Mouse (Mus musculus): ENCODE measurements around the gene Scaf4. TPM values are rescaled to one million over a fixed set of nuclear protein-coding genes. Genes with fewer than 3 reads are reported as not detected.
"Not testable (repeated sequence)": the region's sequence is repeated elsewhere in the genome, so short reads cannot be mapped to it uniquely, and the experiment has no call there.

Gene Scaf4
- polyA plus RNA-seq, 1 experiment = 16.2 TPM

GRCm38 (mm10) chr16:90220026-90220891 lies 64.0 kb downstream of the Scaf4 start, which contains the start of gene Sod1:
Gene Sod1 (plus strand): TSS chr16:90220754.
- peaks cover 43% of the 10 kb centered on the region for H3K79me3 ChIP-seq (ENCODE audit: low read depth)

GRCm38 (mm10) chr16:90219445-90219844 lies 64.9 kb downstream of the Scaf4 start:
- Histone ChIP-seq H3K79me2 (ENCODE audit: control insufficient read depth, insufficient read depth) (peaks cover 39% of the 10 kb centered on the region), H3K36me3 (ENCODE audit: control insufficient read depth, insufficient read depth) (peaks cover 19% of the 10 kb centered on the region), H3K79me3 (ENCODE audit: low read depth) (peaks cover 36% of the 10 kb centered on the region)
- H3ac ChIP-seq (ENCODE audit: control insufficient read depth, insufficient read length, low read depth); H3K4me3 ChIP-seq (ENCODE audit: insufficient read depth, poor library complexity, severe bottlenecking); H3K27me3 ChIP-seq (ENCODE audit: control insufficient read depth, insufficient read depth, insufficient read length): not testable (repeated sequence)

More at GRCm38 (mm10) chr16:90220026-90220891, 64.0 kb downstream of the Scaf4 start, which contains the start of gene Sod1:
- TF ChIP-seq CEBPB (IDR thresholded peaks at IDR 0.05; ENCODE audit: low read depth) = no peak
- peak; percentile 57 for TF ChIP-seq MAX (IDR thresholded peaks at IDR 0.05)
- peak within 1 kb of the TSS; percentile 75 for H3K4me3 ChIP-seq (ENCODE audit: insufficient read depth, poor library complexity, severe bottlenecking)
- H3K79me2 ChIP-seq (ENCODE audit: control insufficient read depth, insufficient read depth) = peaks cover 47% of the 10 kb centered on the region
- no peaks in the 10 kb centered on the region for H3K27me3 ChIP-seq (ENCODE audit: control insufficient read depth, insufficient read depth, insufficient read length)
- H3ac ChIP-seq (ENCODE audit: control insufficient read depth, insufficient read length, low read depth) = peak within 1 kb of the TSS; percentile 64
- H3K36me3 ChIP-seq (ENCODE audit: control insufficient read depth, insufficient read depth) = peaks cover 28% of the 10 kb centered on the region

GRCm38 (mm10) chr16:90217926-90218325 lies 66.4 kb downstream of the Scaf4 start:
- TF ChIP-seq MYOG (IDR thresholded peaks at IDR 0.05; ENCODE audit: control insufficient read depth, extremely low read depth, insufficient read length) = no peak
- TF ChIP-seq CEBPB (IDR thresholded peaks at IDR 0.05; ENCODE audit: low read depth) = no peak
- TF ChIP-seq FOSL1 (IDR thresholded peaks at IDR 0.05; ENCODE audit: insufficient read depth, low read length, poor library complexity, severe bottlenecking) = no peak
- no peak for TF ChIP-seq USF1 (IDR thresholded peaks at IDR 0.05; ENCODE audit: low read depth)
- Histone ChIP-seq H3ac (ENCODE audit: control insufficient read depth, insufficient read length, low read depth) (no peak overlapping the region), H3K27me3 (ENCODE audit: control insufficient read depth, insufficient read depth, insufficient read length) (no peaks in the 10 kb centered on the region), H3K79me2 (ENCODE audit: control insufficient read depth, insufficient read depth) (peaks cover 23% of the 10 kb centered on the region), H3K79me3 (ENCODE audit: low read depth) (peaks cover 21% of the 10 kb centered on the region), H3K36me3 (ENCODE audit: control insufficient read depth, insufficient read depth) (peaks cover 4% of the 10 kb centered on the region), H3K4me3 (ENCODE audit: insufficient read depth, poor library complexity, severe bottlenecking) (no peak overlapping the region)

- no peak overlapping the region for H3K4me3 ChIP-seq (ENCODE audit: insufficient read depth, poor library complexity, severe bottlenecking)
- no peaks in the 10 kb centered on the region for H3K36me3 ChIP-seq (ENCODE audit: control insufficient read depth, insufficient read depth)
- peaks cover 15% of the 10 kb centered on the region for H3K79me3 ChIP-seq (ENCODE audit: low read depth)
- no peak overlapping the region for H3ac ChIP-seq (ENCODE audit: control insufficient read depth, insufficient read length, low read depth)
- H3K27me3 ChIP-seq (ENCODE audit: control insufficient read depth, insufficient read depth, insufficient read length) = no peaks in the 10 kb centered on the region
- TF ChIP-seq FOSL1 (IDR thresholded peaks at IDR 0.05; ENCODE audit: insufficient read depth, low read length, poor library complexity, severe bottlenecking) (no peak), USF1 (IDR thresholded peaks at IDR 0.05; ENCODE audit: low read depth) (no peak), MAX (IDR thresholded peaks at IDR 0.05) (no peak), CTCF (IDR thresholded peaks at IDR 0.05; ENCODE audit: control insufficient read depth, insufficient read depth, insufficient read length) (no peak), MYOD1 (IDR thresholded peaks at IDR 0.05; ENCODE audit: control insufficient read depth, insufficient read length, low read depth) (no peak), MYOG (IDR thresholded peaks at IDR 0.05; ENCODE audit: control insufficient read depth, extremely low read depth, insufficient read length) (no peak), CEBPB (IDR thresholded peaks at IDR 0.05; ENCODE audit: low read depth) (no peak)
- H3K79me2 ChIP-seq (ENCODE audit: control insufficient read depth, insufficient read depth) = peaks cover 18% of the 10 kb centered on the region
Observed at GRCm38 (mm10) chr16:90217356-90217755, 66.9 kb downstream of the Scaf4 start.

GRCm38 (mm10) chr16:90216414-90216813 lies 67.9 kb downstream of the Scaf4 start:
- H3K79me2 ChIP-seq (ENCODE audit: control insufficient read depth, insufficient read depth) = peaks cover 8% of the 10 kb centered on the region
- no peaks in the 10 kb centered on the region for H3K36me3 ChIP-seq (ENCODE audit: control insufficient read depth, insufficient read depth)
- no peak overlapping the region for H3K4me3 ChIP-seq (ENCODE audit: insufficient read depth, poor library complexity, severe bottlenecking)
- H3K79me3 ChIP-seq (ENCODE audit: low read depth) = peaks cover 5% of the 10 kb centered on the region
- no peak overlapping the region for H3ac ChIP-seq (ENCODE audit: control insufficient read depth, insufficient read length, low read depth)
- TF ChIP-seq CEBPB (IDR thresholded peaks at IDR 0.05; ENCODE audit: low read depth) (no peak), CTCF (IDR thresholded peaks at IDR 0.05; ENCODE audit: control insufficient read depth, insufficient read depth, insufficient read length) (no peak), FOSL1 (IDR thresholded peaks at IDR 0.05; ENCODE audit: insufficient read depth, low read length, poor library complexity, severe bottlenecking) (no peak)
- no peaks in the 10 kb centered on the region for H3K27me3 ChIP-seq (ENCODE audit: control insufficient read depth, insufficient read depth, insufficient read length)

GRCm38 (mm10) chr16:90215879-90216278 lies 68.4 kb downstream of the Scaf4 start:
- not testable (repeated sequence) for H3ac ChIP-seq (ENCODE audit: control insufficient read depth, insufficient read length, low read depth); H3K79me3 ChIP-seq (ENCODE audit: low read depth); H3K4me3 ChIP-seq (ENCODE audit: insufficient read depth, poor library complexity, severe bottlenecking); H3K27me3 ChIP-seq (ENCODE audit: control insufficient read depth, insufficient read depth, insufficient read length); H3K79me2 ChIP-seq (ENCODE audit: control insufficient read depth, insufficient read depth); H3K36me3 ChIP-seq (ENCODE audit: control insufficient read depth, insufficient read depth)
